Comparison of ENCODE assay signal across 13 mouse cellular contexts in the genomic region with DNA sequence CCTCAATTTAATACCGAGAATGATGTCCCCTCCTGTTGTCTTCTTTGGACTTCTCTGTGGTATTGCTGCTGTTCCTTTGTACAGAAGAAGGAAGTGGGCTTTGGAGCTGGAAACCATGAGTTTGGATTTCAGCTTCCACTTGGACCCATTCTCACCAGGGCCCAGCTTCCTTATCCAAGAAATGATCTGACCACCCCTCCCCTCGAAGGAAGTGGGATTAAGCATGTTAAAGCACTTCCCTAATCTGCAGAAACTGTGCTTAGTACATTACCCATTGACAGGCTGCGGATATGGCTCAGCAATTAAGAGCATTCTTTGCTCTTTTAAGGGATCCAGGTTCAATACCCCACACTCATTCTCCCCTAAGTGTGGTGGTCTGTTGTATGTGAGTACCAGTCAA.
"Had no signal": no experiment of that assay in that cellular context is flagged by ENCODE, and none has a peak within 500 bp of the region (broad histone marks: within the 10 kb centered on the region; RNA-seq: fewer than 3 reads in every experiment).

No protein-coding gene starts in this region.

- DNase-seq: lung, adult 2 months; lung, postnatal 14 days; lung, postnatal 36 days; retina, postnatal 1 day; right cerebral cortex, adult 18-20 months; right cerebral cortex, postnatal 25 days; right cerebral cortex, postnatal 4 days; spleen, adult 18-20 months; thymus, adult 18-20 months; thymus, postnatal 36 days had no signal

- ATAC-seq: lung, postnatal 0 days; midbrain, embryonic 13.5 days; midbrain, embryonic 15.5 days had no signal
